Comparison of ENCODE assay signal across 13 mouse cellular contexts in the genomic region with DNA sequence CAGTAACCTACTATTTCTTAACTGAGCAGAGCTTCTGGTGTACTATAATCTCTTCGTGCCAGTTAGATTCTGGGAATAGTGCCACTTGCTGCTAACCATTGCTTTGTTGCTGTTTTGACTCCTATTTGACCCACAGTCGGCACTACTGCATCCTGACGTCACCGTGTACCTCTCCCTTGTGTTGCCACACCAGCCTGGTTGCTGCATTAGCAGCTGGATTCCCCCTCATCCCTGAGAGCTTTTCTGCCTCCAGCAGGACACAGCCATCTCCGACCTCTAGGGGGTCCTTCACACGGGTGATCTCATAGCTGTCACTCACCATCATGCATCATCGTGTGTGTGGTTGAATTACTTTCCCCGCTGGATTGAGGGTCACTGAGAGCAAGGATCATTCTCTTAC. TPM values are rescaled to one million over a fixed set of nuclear protein-coding genes. Genes with fewer than 3 reads are reported as not detected.
DNase-seq lines count a peak whose midpoint lies in the region; ATAC-seq lines count a peak whose summit lies in the region.
"Had no signal": no experiment of that assay in that cellular context is flagged by ENCODE, and none has a peak within 500 bp of the region (broad histone marks: within the 10 kb centered on the region; RNA-seq: fewer than 3 reads in every experiment).

No protein-coding gene starts in this region.

- intact Hi-C loops in gastrocnemius, postnatal 14 days (cut with DNase I; ENCODE audit: low total_unique reads): no loop called here

- no peak for ATAC-seq in CD4-positive, CD25-positive, alpha-beta regulatory T cell, adult 4 months

- DNase-seq in gastrocnemius, postnatal 14 days: peak; percentile 6
- DNase-seq in gastrocnemius, postnatal 10 days: no peak
- DNase-seq in 3T3-L1 (ENCODE audit: low read depth, low spot score): peak; percentile 39
- peak; percentile 78 for DNase-seq in adrenal gland, adult 2 months
- peak; percentile 51 for DNase-seq in lung, postnatal 10 days
- no peak for DNase-seq in thymus, adult 18-20 months
- no peak for DNase-seq in testis, postnatal 14 days (ENCODE audit: low spot score)
- DNase-seq: cerebellum, postnatal 10 days; lung, embryonic 14.5 days had no signal

RNA-seq across cellular contexts. Expression of gene Ptar1, which starts 10.6 kb away (rescaled TPM):
- total RNA-seq in gastrocnemius, postnatal 14 days (2021): 10 to 100 TPM; 13.8 to 18.4 TPM
- 10 to 100 TPM; 19.6 to 28.5 TPM for total RNA-seq in gastrocnemius, postnatal 10 days (2021)
- total RNA-seq in adrenal gland, adult 2 months (2021): 10 to 100 TPM; 23.5 to 24.3 TPM
- 0.75 and 0.90 TPM in 2 replicates for polyA plus RNA-seq in adrenal gland, adult 2 months (2012; rRNA removed)
- 10 to 100 TPM in 1 of 2 experiments, 1 to 10 TPM in 1; 9.1 to 13.3 TPM for polyA plus RNA-seq in CD4-positive, CD25-positive, alpha-beta regulatory T cell, adult 4 months (2017; shearing (Covaris generic))

RNA-seq across cellular contexts. Expression of gene 1700028P14Rik, which starts 45.2 kb away (rescaled TPM):
- total RNA-seq in gastrocnemius, postnatal 14 days (2021): not detected
- total RNA-seq in gastrocnemius, postnatal 10 days (2021): not detected
- not detected for total RNA-seq in adrenal gland, adult 2 months (2021)
- polyA plus RNA-seq in adrenal gland, adult 2 months (2012; rRNA removed): not detected in 2 replicates
- not detected for polyA plus RNA-seq in CD4-positive, CD25-positive, alpha-beta regulatory T cell, adult 4 months (2017; shearing (Covaris generic))
- total RNA-seq: gastrocnemius, adult 8-10 months had no signal
- polyA plus RNA-seq: large intestine, adult 2 months; lung, embryonic 14.5 days; urinary bladder, adult 2 months had no signal

Comparison
In these comparisons a context has a peak if more than half of its experiments do, and no peak if none do; other contexts are left out.
1. DNase-seq: peak in gastrocnemius, postnatal 14 days (single experiment), 3T3-L1 (single experiment), adrenal gland, adult 2 months (single experiment) and lung, postnatal 10 days (single experiment); none in gastrocnemius, postnatal 10 days (single experiment), thymus, adult 18-20 months (0 of 2) and testis, postnatal 14 days (single experiment).